Mouse (Mus musculus): Measurements from ENCODE around the gene Gm3012. TPM values are rescaled to one million over a fixed set of nuclear protein-coding genes. Genes with fewer than 3 reads are reported as not detected.
"Not testable (repeated sequence)": the region's sequence is repeated elsewhere in the genome, so short reads cannot be mapped to it uniquely, and the experiment has no call there.

Gene Gm3012
- not detected in 2 replicates for polyA plus RNA-seq (2014; fragmentation: Nextera tagmentation; extraction: Ambion mirVana)

DNA sequence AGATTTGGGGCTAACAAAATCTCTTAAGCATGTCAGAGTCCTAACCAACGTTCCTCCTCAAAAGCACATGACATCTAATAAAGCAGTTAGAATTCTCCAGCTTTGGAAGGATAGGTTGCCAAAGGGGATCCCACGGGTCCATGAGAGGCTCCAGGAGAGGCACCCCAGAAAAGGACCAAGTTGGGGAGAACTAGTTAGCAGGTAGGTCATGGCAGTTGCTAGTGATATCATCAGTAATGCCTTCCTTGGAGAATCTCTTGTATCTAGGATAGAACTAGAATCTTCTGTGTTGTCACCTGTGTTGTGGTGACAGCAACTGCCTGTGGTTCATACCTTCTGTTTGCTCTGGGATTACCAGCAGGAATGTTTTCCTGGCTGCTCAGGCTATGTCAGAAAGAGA, at the start of gene Gm3012:
Gene Gm3012 (plus strand): TSS at position 301 of the 400 bp plus-strand sequence.
- H3K9ac ChIP-seq (replicated peaks; ENCODE audit: low read length); DNase-seq; H3K9me3 ChIP-seq (ENCODE audit: control insufficient read depth, low read length); H3K4me1 ChIP-seq (ENCODE audit: control insufficient read depth, insufficient read depth, low read length); H3K36me3 ChIP-seq (ENCODE audit: control insufficient read depth, insufficient read depth, low read length); ATAC-seq (ENCODE audit: low FRiP score, low TSS enrichment); H3K27ac ChIP-seq (replicated peaks; ENCODE audit: low read depth, low read length); H3K4me3 ChIP-seq (replicated peaks; ENCODE audit: low read depth, low read length); H3K27me3 ChIP-seq (ENCODE audit: control insufficient read depth, insufficient read depth, low read length); H3K4me2 ChIP-seq (ENCODE audit: low read length): not testable (repeated sequence)
- no CpG with 5 or more reads among the region's 2 CpGs for WGBS

DNA sequence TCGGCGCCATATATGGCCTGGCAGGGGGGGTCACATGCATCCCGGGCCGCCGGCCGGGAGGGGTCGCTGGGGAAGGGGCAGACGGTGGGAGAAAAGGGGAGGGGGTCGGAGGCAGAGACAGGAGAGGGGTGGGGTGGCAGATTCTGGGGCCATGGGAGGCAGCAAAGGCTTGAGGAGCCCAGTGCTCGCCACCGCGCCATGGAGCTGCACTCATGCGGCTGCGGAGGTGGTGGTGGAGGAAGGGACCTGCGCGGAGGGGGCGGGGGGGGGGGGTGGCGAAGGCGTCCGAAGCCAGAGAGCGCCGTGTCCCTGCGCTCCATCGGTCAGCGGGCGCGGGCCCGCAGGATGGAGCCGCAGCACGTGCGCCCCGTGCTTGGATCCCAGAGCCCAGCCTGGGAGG, 17.4 kb downstream of the Gm3012 start, which contains the start of gene Gm3020:
Gene Gm3020 (plus strand): TSS at position 301 of the 400 bp plus-strand sequence.
- H3K4me3 ChIP-seq (replicated peaks; ENCODE audit: low read depth, low read length); H3K9ac ChIP-seq (replicated peaks; ENCODE audit: low read length); ATAC-seq (ENCODE audit: low FRiP score, low TSS enrichment); H3K27me3 ChIP-seq (ENCODE audit: control insufficient read depth, insufficient read depth, low read length); H3K4me1 ChIP-seq (ENCODE audit: control insufficient read depth, insufficient read depth, low read length); H3K27ac ChIP-seq (replicated peaks; ENCODE audit: low read depth, low read length); DNase-seq; H3K36me3 ChIP-seq (ENCODE audit: control insufficient read depth, insufficient read depth, low read length); H3K4me2 ChIP-seq (ENCODE audit: low read length); H3K9me3 ChIP-seq (ENCODE audit: control insufficient read depth, low read length): not testable (repeated sequence)
- no CpG with 5 or more reads among the region's 32 CpGs for WGBS

DNA sequence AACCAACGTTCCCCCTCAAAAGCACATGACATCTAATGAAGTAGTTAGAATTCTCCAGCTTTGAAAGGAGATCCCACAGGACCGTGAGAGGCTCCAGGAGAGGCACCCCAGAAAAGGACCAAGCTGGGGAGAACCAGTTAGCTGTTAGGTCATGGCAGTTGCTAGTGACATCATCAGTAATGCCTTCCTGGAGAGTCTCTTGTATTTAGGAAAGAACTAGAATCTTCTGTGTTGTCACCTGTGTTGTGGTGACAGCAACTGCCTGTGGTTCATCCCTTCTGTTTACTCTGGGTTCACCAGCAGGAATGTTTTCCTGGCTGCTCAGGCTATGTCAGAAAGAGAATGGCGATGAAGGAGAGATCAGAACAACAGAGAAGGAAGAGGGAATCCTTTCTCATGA, 54.2 kb downstream of the Gm3012 start, which contains the start of gene Gm3043:
Gene Gm3043 (plus strand): TSS at position 301 of the 400 bp plus-strand sequence.
- H3K4me3 ChIP-seq (replicated peaks; ENCODE audit: low read depth, low read length); H3K9me3 ChIP-seq (ENCODE audit: control insufficient read depth, low read length); H3K27me3 ChIP-seq (ENCODE audit: control insufficient read depth, insufficient read depth, low read length); H3K9ac ChIP-seq (replicated peaks; ENCODE audit: low read length); DNase-seq; H3K4me1 ChIP-seq (ENCODE audit: control insufficient read depth, insufficient read depth, low read length); ATAC-seq (ENCODE audit: low FRiP score, low TSS enrichment); H3K27ac ChIP-seq (replicated peaks; ENCODE audit: low read depth, low read length); H3K36me3 ChIP-seq (ENCODE audit: control insufficient read depth, insufficient read depth, low read length); H3K4me2 ChIP-seq (ENCODE audit: low read length): not testable (repeated sequence)
- no CpG with 5 or more reads among the region's 3 CpGs for WGBS

Other genes starting within 250 kb of the Gm3012 start
- not detected in 2 replicates for gene Gm10413, start 239.4 kb upstream of the Gm3012 start, polyA plus RNA-seq (2014; fragmentation: Nextera tagmentation; extraction: Ambion mirVana)
- 16.6 and 23.7 TPM in 2 replicates for gene Gm10409, start 221.9 kb upstream of the Gm3012 start, polyA plus RNA-seq (2014; fragmentation: Nextera tagmentation; extraction: Ambion mirVana)
- gene Gm3005, start 206.4 kb upstream of the Gm3012 start, polyA plus RNA-seq (2014; fragmentation: Nextera tagmentation; extraction: Ambion mirVana) = 10.9 and 15.7 TPM in 2 replicates
- gene Gm10408, start 185.1 kb upstream of the Gm3012 start, polyA plus RNA-seq (2014; fragmentation: Nextera tagmentation; extraction: Ambion mirVana) = 0.39 TPM in 1 of 2 replicates, not detected in the other
- 16.6 and 23.7 TPM in 2 replicates for gene Gm3020, start 17.5 kb downstream of the Gm3012 start, polyA plus RNA-seq (2014; fragmentation: Nextera tagmentation; extraction: Ambion mirVana)
- not detected in 2 replicates for gene Gm3043, start 54.3 kb downstream of the Gm3012 start, polyA plus RNA-seq (2014; fragmentation: Nextera tagmentation; extraction: Ambion mirVana)
- gene Gm3002, start 175.6 kb downstream of the Gm3012 start, polyA plus RNA-seq (2014; fragmentation: Nextera tagmentation; extraction: Ambion mirVana) = 5.8 and 8.0 TPM in 2 replicates
- not detected in 2 replicates for gene Gm3033, start 211.7 kb downstream of the Gm3012 start, polyA plus RNA-seq (2014; fragmentation: Nextera tagmentation; extraction: Ambion mirVana)
- 0.14 TPM in 1 of 2 replicates, not detected in the other for gene Gm2916, start 249.7 kb downstream of the Gm3012 start, polyA plus RNA-seq (2014; fragmentation: Nextera tagmentation; extraction: Ambion mirVana)